In genomic region chr14:79873062-79873461, GRCm38 (mm10) we compare ENCODE assay signal across 7 mouse cellular contexts.
DNase-seq lines count a peak whose midpoint lies in the region; ATAC-seq and TF ChIP-seq lines count a peak whose summit lies in the region.

No protein-coding gene starts in this region.

- H3K4me1 ChIP-seq in embryonic facial prominence, embryonic 11.5 days (ENCODE audit: control insufficient read depth, insufficient read depth, low read length) = no peaks in the 10 kb centered on the region
- peaks cover 2% of the 10 kb centered on the region; the same call in 1 of the 2 replicates for H3K4me1 ChIP-seq in kidney, adult 2 months (ENCODE audit: control insufficient read depth, insufficient read depth, low read length)
- H3K4me1 ChIP-seq in midbrain, embryonic 15.5 days = peaks cover 9% of the 10 kb centered on the region; the same call in 1 of the 2 replicates
- no peaks in the 10 kb centered on the region; the same call in 1 of the 2 replicates for H3K4me1 ChIP-seq in lung, adult 2 months (ENCODE audit: control insufficient read depth, insufficient read depth, low read length)

- intact Hi-C loops in gastrocnemius, adult 2 months (cut with DNase I) = no loop called here

- no peak for DNase-seq in embryonic facial prominence, embryonic 11.5 days (ENCODE audit: low spot score)
- peak; percentile 80 for DNase-seq in gastrocnemius, adult 2 months
- DNase-seq in kidney, adult 2 months = peak; percentile 73
- DNase-seq in cerebellum, adult 8-10 months = no peak
- no peak for DNase-seq in lung, adult 2 months
- no peak for DNase-seq in urinary bladder, postnatal 25 days (ENCODE audit: low spot score)

- ATAC-seq in embryonic facial prominence, embryonic 11.5 days (replicated peaks; ENCODE audit: insufficient number of reproducible peaks, low FRiP score, low TSS enrichment, low read depth) = 0 out of 2 replicates have a peak, but pooled peaks have one; percentile 34
- peak; percentile 82 for ATAC-seq in midbrain, embryonic 15.5 days (replicated peaks)

- no peak overlapping the region for H3K4me3 ChIP-seq in embryonic facial prominence, embryonic 11.5 days (ENCODE audit: low read depth, low read length)
- no peak overlapping the region for H3K4me3 ChIP-seq in gastrocnemius, adult 2 months
- H3K4me3 ChIP-seq in kidney, adult 2 months (ENCODE audit: insufficient read depth, low read depth, low read length) = no peak overlapping the region
- H3K4me3 ChIP-seq in midbrain, embryonic 15.5 days = no peak overlapping the region
- H3K4me3 ChIP-seq in lung, adult 2 months (replicated peaks; ENCODE audit: extremely low read depth, low read depth, low read length) = no peak overlapping the region

- no peaks in the 10 kb centered on the region for H3K27me3 ChIP-seq in embryonic facial prominence, embryonic 11.5 days (ENCODE audit: control insufficient read depth, insufficient read depth, low read length)
- H3K27me3 ChIP-seq in kidney, adult 2 months (replicated peaks; ENCODE audit: control insufficient read depth, insufficient read depth, low read length) = no peaks in the 10 kb centered on the region
- 0 out of 2 replicates have a peak, but pooled peaks cover 9% of the 10 kb centered on the region for H3K27me3 ChIP-seq in midbrain, embryonic 15.5 days (replicated peaks)

- 51% methylated on average over 13 of the region's 13 CpGs for WGBS in embryonic facial prominence, embryonic 11.5 days
- 17% methylated on average over 13 of the region's 13 CpGs for WGBS in kidney, adult 2 months
- WGBS in midbrain, embryonic 15.5 days = 26% methylated on average over 13 of the region's 13 CpGs
- 41% methylated on average over 13 of the region's 13 CpGs for WGBS in lung, adult 2 months

- H3K27ac ChIP-seq in embryonic facial prominence, embryonic 11.5 days (replicated peaks; ENCODE audit: low read depth, low read length) = no peak overlapping the region
- no peak overlapping the region; the same call in 1 of the 2 replicates for H3K27ac ChIP-seq in gastrocnemius, adult 2 months
- no peak overlapping the region for H3K27ac ChIP-seq in kidney, adult 2 months (ENCODE audit: insufficient read depth, low read depth, low read length)
- H3K27ac ChIP-seq in midbrain, embryonic 15.5 days = 0 out of 2 replicates have a peak overlapping the region, but pooled peaks have one; percentile 34

- H3K9ac ChIP-seq in embryonic facial prominence, embryonic 11.5 days (replicated peaks; ENCODE audit: low read length) = no peak overlapping the region
- no peak overlapping the region; the same call in 1 of the 2 replicates for H3K9ac ChIP-seq in midbrain, embryonic 15.5 days

- H3K9me3 ChIP-seq in embryonic facial prominence, embryonic 11.5 days (replicated peaks; ENCODE audit: control insufficient read depth, low read length) = no peaks in the 10 kb centered on the region
- no peaks in the 10 kb centered on the region for H3K9me3 ChIP-seq in midbrain, embryonic 15.5 days

- TF ChIP-seq POLR2A in kidney, adult 2 months (IDR thresholded peaks at IDR 0.05; ENCODE audit: low read depth, low read length) = no peak
- no peak for TF ChIP-seq POLR2A in lung, adult 2 months (IDR thresholded peaks at IDR 0.05; ENCODE audit: borderline replicate concordance, extremely low read depth, low read depth, low read length)

- no peak for TF ChIP-seq CTCF in gastrocnemius, adult 2 months (IDR thresholded peaks at IDR 0.05)
- no peak for TF ChIP-seq CTCF in kidney, adult 2 months (conservative IDR thresholded peaks at IDR 0.05; ENCODE audit: insufficient read depth, insufficient read length, low read depth, low read length)
- TF ChIP-seq CTCF in lung, adult 2 months (IDR thresholded peaks at IDR 0.05; ENCODE audit: insufficient read depth, low read length) = no peak

- H3K4me2 ChIP-seq in embryonic facial prominence, embryonic 11.5 days (ENCODE audit: low read depth, low read length) = no peak overlapping the region
- H3K4me2 ChIP-seq in midbrain, embryonic 15.5 days = no peak overlapping the region

- H3K36me3 ChIP-seq in embryonic facial prominence, embryonic 11.5 days (replicated peaks; ENCODE audit: control insufficient read depth, insufficient read depth, low read depth, low read length) = no peaks in the 10 kb centered on the region
- no peaks in the 10 kb centered on the region for H3K36me3 ChIP-seq in kidney, adult 2 months (ENCODE audit: control insufficient read depth, insufficient read depth, low read length)
- no peaks in the 10 kb centered on the region for H3K36me3 ChIP-seq in midbrain, embryonic 15.5 days (replicated peaks)

Comparison
In these comparisons a context has a peak if more than half of its experiments do, and no peak if none do; other contexts are left out.
1. DNase-seq: peak in gastrocnemius, adult 2 months (single experiment) and kidney, adult 2 months (single experiment); none in embryonic facial prominence, embryonic 11.5 days (single experiment), cerebellum, adult 8-10 months (single experiment), lung, adult 2 months (single experiment) and urinary bladder, postnatal 25 days (single experiment).